Comparison of ENCODE assay signal across 8 mouse cellular contexts in the genomic region with DNA sequence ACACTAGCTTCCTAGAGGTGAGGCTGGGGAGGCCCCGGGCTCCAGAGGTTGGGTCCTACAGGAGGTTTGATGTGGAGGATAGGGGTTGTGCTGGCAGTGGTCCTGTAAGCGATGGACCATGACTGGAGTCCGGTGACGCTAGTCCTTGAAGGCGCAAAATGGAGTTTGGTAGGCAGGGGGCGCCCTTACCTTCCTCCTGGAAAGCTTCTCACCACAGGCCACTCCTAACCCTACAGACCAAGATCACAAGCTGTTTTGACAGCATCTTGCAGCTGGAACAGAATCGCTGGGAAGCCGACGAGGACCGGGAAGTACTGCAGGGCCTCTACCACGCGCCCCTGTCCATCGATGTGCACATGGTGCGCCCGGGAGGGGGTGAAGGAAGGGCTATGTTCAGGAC. TPM values are rescaled to one million over a fixed set of nuclear protein-coding genes. Genes with fewer than 3 reads are reported as not detected.
DNase-seq lines count a peak whose midpoint lies in the region; ATAC-seq and TF ChIP-seq lines count a peak whose summit lies in the region.

No protein-coding gene starts in this region.

- no peak for ATAC-seq in embryonic facial prominence, embryonic 13.5 days (ENCODE audit: insufficient number of reproducible peaks, insufficient read depth, low FRiP score, low TSS enrichment, low read depth)
- ATAC-seq in heart, embryonic 16.5 days (replicated peaks; ENCODE audit: extremely low read depth, insufficient read depth, low FRiP score), result 0 out of 2 replicates have a peak, but pooled peaks have one; percentile 5
- ATAC-seq in liver, embryonic 14.5 days (ENCODE audit: insufficient read depth), result peak; percentile 15; the same call in 1 of the 2 replicates
- ATAC-seq in neural tube, embryonic 13.5 days (ENCODE audit: low read depth), result 0 out of 2 replicates have a peak, but pooled peaks have one; percentile 17

- no peak for TF ChIP-seq EP300 in liver, embryonic 14.5 days (IDR thresholded peaks at IDR 0.05; ENCODE audit: low read depth)

- no peak overlapping the region for H3K27ac ChIP-seq in embryonic facial prominence, embryonic 13.5 days
- no peak overlapping the region for H3K27ac ChIP-seq in heart, embryonic 16.5 days (ENCODE audit: low read length)
- H3K27ac ChIP-seq in liver, embryonic 14.5 days, result no peak overlapping the region
- no peak overlapping the region for H3K27ac ChIP-seq in neural tube, embryonic 13.5 days (replicated peaks)

- TF ChIP-seq CTCF in liver, embryonic 14.5 days (IDR thresholded peaks at IDR 0.05; ENCODE audit: low read depth), result peak; percentile 94

- DNase-seq in 3134 (ENCODE audit: extremely low read depth, insufficient read length, low spot score), result peak; percentile 67
- DNase-seq in adrenal gland, postnatal 25 days, result peak; percentile 86
- peak; percentile 97 for DNase-seq in kidney, postnatal 10 days
- DNase-seq in liver, embryonic 14.5 days (ENCODE audit: low read depth in 3 of 3, low spot score in 3 of 3), result peak; percentile 61 to 64 (median 64)
- peak; percentile 71 for DNase-seq in testis, postnatal 14 days (ENCODE audit: low spot score)

- no peaks in the 10 kb centered on the region for H3K9me3 ChIP-seq in embryonic facial prominence, embryonic 13.5 days
- no peaks in the 10 kb centered on the region for H3K9me3 ChIP-seq in heart, embryonic 16.5 days (replicated peaks; ENCODE audit: control insufficient read depth, low read length)
- H3K9me3 ChIP-seq in liver, embryonic 14.5 days (ENCODE audit: control insufficient read depth, low read length), result no peaks in the 10 kb centered on the region
- no peaks in the 10 kb centered on the region for H3K9me3 ChIP-seq in neural tube, embryonic 13.5 days

- WGBS in embryonic facial prominence, embryonic 13.5 days, result 4% methylated on average over 15 of the region's 15 CpGs
- 4% methylated on average over 15 of the region's 15 CpGs for WGBS in heart, embryonic 16.5 days
- WGBS in liver, embryonic 14.5 days (ENCODE audit: insufficient replicate concordance), result 8% methylated on average over 15 of the region's 15 CpGs
- 4% methylated on average over 15 of the region's 15 CpGs for WGBS in neural tube, embryonic 13.5 days

- H3K4me2 ChIP-seq in embryonic facial prominence, embryonic 13.5 days, result peak overlapping the region; percentile 16; the same call in 1 of the 2 replicates
- no peak overlapping the region for H3K4me2 ChIP-seq in heart, embryonic 16.5 days (ENCODE audit: low read depth, low read length)
- H3K4me2 ChIP-seq in liver, embryonic 14.5 days (ENCODE audit: low read depth), result no peak overlapping the region
- H3K4me2 ChIP-seq in neural tube, embryonic 13.5 days, result no peak overlapping the region

- H3K4me1 ChIP-seq in embryonic facial prominence, embryonic 13.5 days, result peaks cover 78% of the 10 kb centered on the region
- H3K4me1 ChIP-seq in heart, embryonic 16.5 days (ENCODE audit: control insufficient read depth, insufficient read depth, low read length), result peaks cover 39% of the 10 kb centered on the region
- peaks cover 18 to 26% of the 10 kb centered on the region in 2 experiments for H3K4me1 ChIP-seq in liver, embryonic 14.5 days (replicated peaks; ENCODE audit: control insufficient read depth in 2 of 2, insufficient read depth in 2 of 2, low read length in 1 of 2)
- H3K4me1 ChIP-seq in neural tube, embryonic 13.5 days (replicated peaks), result peaks cover 49% of the 10 kb centered on the region

- no peak overlapping the region for H3K9ac ChIP-seq in embryonic facial prominence, embryonic 13.5 days
- no peak overlapping the region for H3K9ac ChIP-seq in heart, embryonic 16.5 days (ENCODE audit: low read length)
- H3K9ac ChIP-seq in liver, embryonic 14.5 days (replicated peaks), result no peak overlapping the region
- H3K9ac ChIP-seq in neural tube, embryonic 13.5 days, result no peak overlapping the region

- no peaks in the 10 kb centered on the region for H3K36me3 ChIP-seq in embryonic facial prominence, embryonic 13.5 days
- no peaks in the 10 kb centered on the region for H3K36me3 ChIP-seq in heart, embryonic 16.5 days (ENCODE audit: control insufficient read depth, insufficient read depth)
- H3K36me3 ChIP-seq in liver, embryonic 14.5 days (replicated peaks; ENCODE audit: control insufficient read depth, insufficient read depth, low read depth), result no peaks in the 10 kb centered on the region
- H3K36me3 ChIP-seq in neural tube, embryonic 13.5 days, result no peaks in the 10 kb centered on the region

- no peak overlapping the region for H3K4me3 ChIP-seq in embryonic facial prominence, embryonic 13.5 days
- H3K4me3 ChIP-seq in heart, embryonic 16.5 days (ENCODE audit: low read length), result no peak overlapping the region
- H3K4me3 ChIP-seq in liver, embryonic 14.5 days (ENCODE audit: insufficient read depth in 1 of 2, low read depth in 2 of 2, low read length in 2 of 2), result no peak overlapping the region
- H3K4me3 ChIP-seq in neural tube, embryonic 13.5 days, result no peak overlapping the region

- peaks cover 92% of the 10 kb centered on the region for H3K27me3 ChIP-seq in embryonic facial prominence, embryonic 13.5 days
- H3K27me3 ChIP-seq in heart, embryonic 16.5 days (ENCODE audit: control insufficient read depth, insufficient read depth, low read length), result peaks cover 62% of the 10 kb centered on the region
- peaks cover 63% of the 10 kb centered on the region for H3K27me3 ChIP-seq in liver, embryonic 14.5 days (ENCODE audit: control insufficient read depth, insufficient read depth, low read length)
- peaks cover 96% of the 10 kb centered on the region for H3K27me3 ChIP-seq in neural tube, embryonic 13.5 days

RNA-seq across cellular contexts. Expression of gene Exoc3l4, which starts 8.4 kb away (rescaled TPM):
- 4.4 and 5.7 TPM in 2 replicates for total RNA-seq in adrenal gland, postnatal 25 days (2021)
- 10.2 and 12.7 TPM in 2 replicates for polyA plus RNA-seq in embryonic facial prominence, embryonic 13.5 days (2015; fragmentation: Nextera tagmentation; extraction: Ambion mirVana)
- 13.3 and 14.9 TPM in 2 replicates for polyA plus RNA-seq in heart, embryonic 16.5 days (2015; fragmentation: Nextera tagmentation; extraction: Ambion mirVana)
- polyA plus RNA-seq in liver, embryonic 14.5 days (2012; rRNA removed), result 18.1 and 20.1 TPM in 2 replicates
- polyA plus RNA-seq in liver, embryonic 14.5 days (2014; fragmentation: Nextera tagmentation; extraction: Ambion mirVana), result 15.8 and 19.3 TPM in 2 replicates
- 1.1 and 2.3 TPM in 2 replicates for polyA plus RNA-seq in neural tube, embryonic 13.5 days (2015; fragmentation: Nextera tagmentation; extraction: Ambion mirVana)

RNA-seq across cellular contexts. Expression of gene Tnfaip2, which starts 17.0 kb away (rescaled TPM):
- total RNA-seq in adrenal gland, postnatal 25 days (2021), result 7.2 and 15.0 TPM in 2 replicates
- polyA plus RNA-seq in embryonic facial prominence, embryonic 13.5 days (2015; fragmentation: Nextera tagmentation; extraction: Ambion mirVana), result 8.1 and 10.6 TPM in 2 replicates
- polyA plus RNA-seq in heart, embryonic 16.5 days (2015; fragmentation: Nextera tagmentation; extraction: Ambion mirVana), result 3.2 and 4.8 TPM in 2 replicates
- 57.6 and 61.8 TPM in 2 replicates for polyA plus RNA-seq in liver, embryonic 14.5 days (2012; rRNA removed)
- polyA plus RNA-seq in liver, embryonic 14.5 days (2014; fragmentation: Nextera tagmentation; extraction: Ambion mirVana), result 78.7 and 88.5 TPM in 2 replicates
- polyA plus RNA-seq in neural tube, embryonic 13.5 days (2015; fragmentation: Nextera tagmentation; extraction: Ambion mirVana), result 0.98 and 1.9 TPM in 2 replicates

RNA-seq across cellular contexts. Expression of gene Lbhd2, which starts 18.6 kb away (rescaled TPM):
- total RNA-seq in adrenal gland, postnatal 25 days (2021), result 0.85 TPM in 1 of 2 replicates, not detected in the other
- 2.0 and 3.4 TPM in 2 replicates for polyA plus RNA-seq in embryonic facial prominence, embryonic 13.5 days (2015; fragmentation: Nextera tagmentation; extraction: Ambion mirVana)
- 1.3 and 1.4 TPM in 2 replicates for polyA plus RNA-seq in heart, embryonic 16.5 days (2015; fragmentation: Nextera tagmentation; extraction: Ambion mirVana)
- polyA plus RNA-seq in liver, embryonic 14.5 days (2012; rRNA removed), result not detected in 2 replicates
- 0.15 and 0.21 TPM in 2 replicates for polyA plus RNA-seq in liver, embryonic 14.5 days (2014; fragmentation: Nextera tagmentation; extraction: Ambion mirVana)
- polyA plus RNA-seq in neural tube, embryonic 13.5 days (2015; fragmentation: Nextera tagmentation; extraction: Ambion mirVana), result 1.4 TPM in 1 of 2 replicates, not detected in the other

RNA-seq across cellular contexts. Expression of gene Cdc42bpb, which starts 47.7 kb away (rescaled TPM):
- total RNA-seq in adrenal gland, postnatal 25 days (2021), result 123 and 157 TPM in 2 replicates
- polyA plus RNA-seq in embryonic facial prominence, embryonic 13.5 days (2015; fragmentation: Nextera tagmentation; extraction: Ambion mirVana), result 33.7 and 34.6 TPM in 2 replicates
- 19.6 and 27.3 TPM in 2 replicates for polyA plus RNA-seq in heart, embryonic 16.5 days (2015; fragmentation: Nextera tagmentation; extraction: Ambion mirVana)
- 22.5 and 23.2 TPM in 2 replicates for polyA plus RNA-seq in liver, embryonic 14.5 days (2012; rRNA removed)
- polyA plus RNA-seq in liver, embryonic 14.5 days (2014; fragmentation: Nextera tagmentation; extraction: Ambion mirVana), result 5.3 and 6.6 TPM in 2 replicates
- 34.0 and 41.4 TPM in 2 replicates for polyA plus RNA-seq in neural tube, embryonic 13.5 days (2015; fragmentation: Nextera tagmentation; extraction: Ambion mirVana)
